Mouse (Mus musculus) liver, adult 2 months (tissue): ENCODE measurements around the gene Zbtb20. TPM values are rescaled to one million over a fixed set of nuclear protein-coding genes. Genes with fewer than 3 reads are reported as not detected.

ENCODE experiments used
- DNase-seq: peaks from one replicate; pipeline ENCODE4 v3.0.0-alpha.2; 2011; ENCODE audit warnings: low read depth, low spot score; ENCODE audit errors: extremely low read depth
- H3K27ac ChIP-seq: fragments of 200-500 bp; replicated peaks from 2 replicates; pipeline ENCODE4 v1.5.1; 2012; ENCODE audit warnings: low read depth, mild to moderate bottlenecking, control low read depth, inconsistent platforms, low read length; ENCODE audit not compliant: insufficient read depth
- H3K27me3 ChIP-seq: fragments of 200-500 bp; 2 replicates; pipeline ENCODE4 v1.6.1; 2012; ENCODE audit warnings: mild to moderate bottlenecking, moderate library complexity, low read length, inconsistent platforms; ENCODE audit not compliant: control insufficient read depth, insufficient read depth
- H3K36me3 ChIP-seq: fragments of 200-500 bp; 2 replicates; pipeline ENCODE4 v1.6.1; 2012; ENCODE audit warnings: low read length, inconsistent platforms; ENCODE audit not compliant: control insufficient read depth, insufficient read depth
- H3K4me1 ChIP-seq: fragments of 200-500 bp; 2 replicates; pipeline ENCODE4 v1.6.1; 2011; ENCODE audit warnings: low read length; ENCODE audit not compliant: control insufficient read depth, insufficient read depth
- H3K4me3 ChIP-seq: fragments of 200-500 bp; 2 replicates; pipeline ENCODE4 v1.5.1; 2011; ENCODE audit warnings: low read depth, mild to moderate bottlenecking, control low read depth, low read length, moderate library complexity; ENCODE audit not compliant: insufficient read depth
- H3K79me2 ChIP-seq: fragments of 200-500 bp; 2 replicates; pipeline ENCODE4 v1.6.1; 2012; ENCODE audit warnings: inconsistent platforms, mild to moderate bottlenecking, low read length, moderate library complexity; ENCODE audit not compliant: control insufficient read depth, insufficient read depth
- H3K9ac ChIP-seq: fragments of 200-500 bp; 2 replicates; pipeline ENCODE4 v1.6.1; 2012; ENCODE audit warnings: low read depth, mild to moderate bottlenecking, control low read depth, inconsistent platforms, low read length
- CTCF ChIP-seq: fragments of 200-500 bp; IDR thresholded peaks from 2 replicates; pipeline ENCODE4 v1.5.1; 2011; ENCODE audit warnings: low read depth, low read length, control low read depth
- POLR2A ChIP-seq: fragments of 200-500 bp; IDR thresholded peaks from 2 replicates; pipeline ENCODE4 v1.6.1; 2011; ENCODE audit warnings: low read length, control low read depth; ENCODE audit not compliant: insufficient read depth; ENCODE audit errors: extremely low read depth
- WGBS: fragments of 180-500 bp; shearing (Covaris S2); methylation state at CpG from one replicate; pipeline ENCODE4 v1.1.7; 2018; 5-methylcytosine and 5-hydroxymethylcytosine counted together
- polyA plus RNA-seq: library from polyadenylated mRNA; depleted of rRNA; stranded (reverse); fragments of >200 nt; gene quantifications from 2 replicates; pipeline ENCODE4 v1.2.3, GENCODE M21; 2012
- total RNA-seq: library from RNA; depleted of rRNA; stranded (reverse); fragments of >200 nt; gene quantifications from 2 replicates; pipeline ENCODE4 v1.2.3, GENCODE M21; 2014

Zbtb20 gene
- total and polyA plus RNA-seq, 2 experiments, result 17.8 to 52.6 TPM

- Histone ChIP-seq H3K27ac (peak overlapping the region; percentile 64), H3K4me3 (no peak overlapping the region), H3K4me1 (peaks cover 25% of the 10 kb centered on the region), H3K9ac (no peak overlapping the region), H3K36me3 (no peaks in the 10 kb centered on the region), H3K27me3 (no peaks in the 10 kb centered on the region), H3K79me2 (peaks cover 8% of the 10 kb centered on the region; the same call in 1 of the 2 replicates)
- TF ChIP-seq POLR2A (no peak), CTCF (no peak)
- DNase-seq, result peak; percentile 77
- 81% methylated on average over 7 of the region's 7 CpGs for WGBS
Measured at GRCm38 (mm10) chr16:43360838-43361480, 485.3 kb downstream of the Zbtb20 start.

- WGBS, result 12% methylated on average over 9 of the region's 9 CpGs
- Histone ChIP-seq H3K4me1 (peaks cover 30% of the 10 kb centered on the region), H3K9ac (peak overlapping the region; percentile 78), H3K36me3 (no peaks in the 10 kb centered on the region), H3K27ac (peak overlapping the region; percentile 91), H3K27me3 (no peaks in the 10 kb centered on the region), H3K79me2 (peaks cover 11% of the 10 kb centered on the region; the same call in 1 of the 2 replicates), H3K4me3 (peak overlapping the region; percentile 54)
- TF ChIP-seq CTCF (no peak), POLR2A (no peak)
- peak; percentile 95 for DNase-seq
Measured at GRCm38 (mm10) chr16:43362651-43363300, 487.1 kb downstream of the Zbtb20 start.

GRCm38 (mm10) chr16:43363316-43363715 lies 487.6 kb downstream of the Zbtb20 start:
- H3K9ac ChIP-seq, result peak overlapping the region; percentile 78
- H3K4me1 ChIP-seq, result peaks cover 32% of the 10 kb centered on the region
- H3K27ac ChIP-seq, result peak overlapping the region; percentile 91
- DNase-seq, result no peak
- WGBS, result 2% methylated on average over 6 of the region's 6 CpGs
- TF ChIP-seq CTCF, result no peak
- TF ChIP-seq POLR2A, result no peak
- H3K36me3 ChIP-seq, result no peaks in the 10 kb centered on the region
- peaks cover 14% of the 10 kb centered on the region; the same call in 1 of the 2 replicates for H3K79me2 ChIP-seq
- H3K27me3 ChIP-seq, result no peaks in the 10 kb centered on the region
- peak overlapping the region; percentile 54 for H3K4me3 ChIP-seq

GRCm38 (mm10) chr16:43363751-43364515 lies 488.3 kb downstream of the Zbtb20 start:
- TF ChIP-seq CTCF (no peak), POLR2A (no peak)
- Histone ChIP-seq H3K4me1 (peaks cover 32% of the 10 kb centered on the region), H3K9ac (peak overlapping the region; percentile 76), H3K4me3 (peak overlapping the region; percentile 50), H3K36me3 (no peaks in the 10 kb centered on the region), H3K27ac (peak overlapping the region; percentile 91), H3K79me2 (peaks cover 16% of the 10 kb centered on the region; the same call in 1 of the 2 replicates), H3K27me3 (no peaks in the 10 kb centered on the region)
- 8% methylated on average over 7 of the region's 7 CpGs for WGBS
- DNase-seq, result peak; percentile 72

- Histone ChIP-seq H3K4me1 (peaks cover 29% of the 10 kb centered on the region), H3K36me3 (peaks cover 2% of the 10 kb centered on the region; the same call in 1 of the 2 replicates), H3K79me2 (peaks cover 18% of the 10 kb centered on the region; the same call in 1 of the 2 replicates), H3K27me3 (no peaks in the 10 kb centered on the region), H3K4me3 (peak overlapping the region; percentile 50), H3K27ac (peak overlapping the region; percentile 91), H3K9ac (peak overlapping the region; percentile 76)
- TF ChIP-seq CTCF (no peak), POLR2A (no peak)
- DNase-seq, result peak; percentile 39
- 63% methylated on average over 6 of the region's 6 CpGs for WGBS
Measured at GRCm38 (mm10) chr16:43364516-43364910, 488.8 kb downstream of the Zbtb20 start.
